Mouse (Mus musculus): ENCODE measurements around the gene C130074G19Rik.

C130074G19Rik gene

GRCm38 (mm10) chr1:184882281-184883268 lies at the start of gene C130074G19Rik:
Gene C130074G19Rik (minus strand): TSS chr1:184883218.
- DNase-seq (ENCODE audit: low spot score): peak; percentile 72

GRCm38 (mm10) chr1:184931097-184931496 lies 48.1 kb upstream of the C130074G19Rik start:
- DNase-seq (ENCODE audit: low spot score): no peak

GRCm38 (mm10) chr1:184928382-184928781 lies 45.4 kb upstream of the C130074G19Rik start:
- no peak for DNase-seq (ENCODE audit: low spot score)

GRCm38 (mm10) chr1:184927911-184928310 lies 44.9 kb upstream of the C130074G19Rik start:
- no peak for DNase-seq (ENCODE audit: low spot score)

- DNase-seq (ENCODE audit: low spot score): no peak
Measured at GRCm38 (mm10) chr1:184922824-184923223, 39.8 kb upstream of the C130074G19Rik start.

GRCm38 (mm10) chr1:184920057-184920456 lies 37.0 kb upstream of the C130074G19Rik start:
- no peak for DNase-seq (ENCODE audit: low spot score)

- DNase-seq (ENCODE audit: low spot score): no peak
Measured at GRCm38 (mm10) chr1:184918227-184918888, 35.3 kb upstream of the C130074G19Rik start.

- no peak for DNase-seq (ENCODE audit: low spot score)
Measured at GRCm38 (mm10) chr1:184912336-184912735, 29.3 kb upstream of the C130074G19Rik start.

GRCm38 (mm10) chr1:184911861-184912260 lies 28.8 kb upstream of the C130074G19Rik start:
- no peak for DNase-seq (ENCODE audit: low spot score)

- no peak for DNase-seq (ENCODE audit: low spot score)
Measured at GRCm38 (mm10) chr1:184908558-184908957, 25.5 kb upstream of the C130074G19Rik start.

GRCm38 (mm10) chr1:184905904-184906745 lies 23.1 kb upstream of the C130074G19Rik start:
- DNase-seq (ENCODE audit: low spot score): no peak

GRCm38 (mm10) chr1:184905371-184905770 lies 22.4 kb upstream of the C130074G19Rik start:
- DNase-seq (ENCODE audit: low spot score): no peak

- no peak for DNase-seq (ENCODE audit: low spot score)
Measured at GRCm38 (mm10) chr1:184903697-184904096, 20.7 kb upstream of the C130074G19Rik start.

GRCm38 (mm10) chr1:184902886-184903285 lies 19.9 kb upstream of the C130074G19Rik start:
- DNase-seq (ENCODE audit: low spot score): no peak

GRCm38 (mm10) chr1:184897350-184897749 lies 14.3 kb upstream of the C130074G19Rik start:
- DNase-seq (ENCODE audit: low spot score): no peak

- DNase-seq (ENCODE audit: low spot score): no peak
Measured at GRCm38 (mm10) chr1:184891998-184892397, 9.0 kb upstream of the C130074G19Rik start.

GRCm38 (mm10) chr1:184889454-184889853 lies 6.4 kb upstream of the C130074G19Rik start:
- no peak for DNase-seq (ENCODE audit: low spot score)

- no peak for DNase-seq (ENCODE audit: low spot score)
Measured at GRCm38 (mm10) chr1:184886160-184886559, 3.1 kb upstream of the C130074G19Rik start.

- DNase-seq (ENCODE audit: low spot score): no peak
Measured at GRCm38 (mm10) chr1:184881861-184882260, 1.2 kb downstream of the C130074G19Rik start.

- DNase-seq (ENCODE audit: low spot score): no peak
Measured at GRCm38 (mm10) chr1:184881211-184881610, 1.8 kb downstream of the C130074G19Rik start.

GRCm38 (mm10) chr1:184878860-184879259 lies 4.2 kb downstream of the C130074G19Rik start:
- no peak for DNase-seq (ENCODE audit: low spot score)

- DNase-seq (ENCODE audit: low spot score): no peak
Measured at GRCm38 (mm10) chr1:184877306-184877705, 5.7 kb downstream of the C130074G19Rik start.

Data from ovary, adult 18-20 months (tissue).